Mouse (Mus musculus): ENCODE measurements around the gene Ccdc8. TPM values are rescaled to one million over a fixed set of nuclear protein-coding genes. Genes with fewer than 3 reads are reported as not detected.

Ccdc8 gene
- total and polyA plus RNA-seq, 3 experiments: 0.11 TPM; not detected in 2

DNA sequence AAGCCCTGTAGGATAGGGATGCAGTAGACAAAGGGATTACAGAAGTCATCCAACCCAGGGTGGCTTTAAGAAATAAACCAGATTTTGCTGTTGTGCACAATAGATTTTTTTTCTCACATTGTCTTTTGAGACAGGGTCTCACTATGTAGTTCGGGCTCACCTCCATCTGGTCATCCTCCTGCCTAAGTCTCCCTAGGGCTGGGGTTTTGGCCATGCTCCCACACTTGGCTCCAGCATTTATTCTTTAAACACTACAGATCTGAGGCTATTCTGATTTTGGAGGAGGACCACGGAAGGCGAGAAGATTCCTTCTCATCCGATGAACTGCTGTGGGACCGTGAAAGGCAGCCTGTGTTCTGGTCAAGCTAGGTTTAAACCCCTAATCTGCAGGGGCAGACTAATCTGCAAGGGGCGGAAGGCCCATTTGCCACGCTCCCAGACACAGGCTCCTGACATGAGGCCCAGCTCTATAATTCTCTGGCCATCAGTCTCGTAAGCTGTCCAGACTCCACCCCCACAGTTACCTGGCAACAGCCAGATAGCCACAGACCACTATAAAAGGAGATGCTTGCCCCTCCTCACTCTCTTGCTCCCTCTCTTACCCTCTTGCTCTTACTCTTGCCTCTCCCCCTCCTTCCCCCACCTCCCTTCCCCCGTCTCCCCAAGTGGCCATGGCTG lies 45.6 kb downstream of the Ccdc8 start:
- no peaks in the 10 kb centered on the region; a peak in 1 of 4 replicates for H3K4me1 ChIP-seq (ENCODE audit: control insufficient read depth in 1 of 2, insufficient read depth in 2 of 2, low read length in 2 of 2)
- H3K79me2 ChIP-seq (ENCODE audit: control insufficient read depth, insufficient read depth, low read length, poor library complexity): no peaks in the 10 kb centered on the region
- TF ChIP-seq BHLHE40 (IDR thresholded peaks at IDR 0.05; ENCODE audit: borderline replicate concordance, low read depth, low read length) (no peak), USF2 (IDR thresholded peaks at IDR 0.05; ENCODE audit: borderline replicate concordance in 1 of 2, insufficient read depth in 1 of 2, low read depth in 1 of 2, low read length in 2 of 2) (no peak), RCOR1 (IDR thresholded peaks at IDR 0.05; ENCODE audit: low read depth, low read length) (no peak), SIN3A (IDR thresholded peaks at IDR 0.05; ENCODE audit: low read length) (no peak), JUND (IDR thresholded peaks at IDR 0.05; ENCODE audit: low read depth, low read length) (no peak), GABPA (IDR thresholded peaks at IDR 0.05; ENCODE audit: low read depth, low read length) (no peak), ELF1 (IDR thresholded peaks at IDR 0.05; ENCODE audit: low read depth, low read length) (no peak), E2F4 (IDR thresholded peaks at IDR 0.05; ENCODE audit: borderline replicate concordance, low read depth, low read length) (no peak), HCFC1 (IDR thresholded peaks at IDR 0.05; ENCODE audit: low read depth, low read length) (no peak), SMC3 (IDR thresholded peaks at IDR 0.05; ENCODE audit: low read depth, low read length) (no peak), KAT2A (conservative IDR thresholded peaks at IDR 0.05; ENCODE audit: low read depth, low read length) (no peak), CHD1 (IDR thresholded peaks at IDR 0.05; ENCODE audit: low read depth, low read length) (no peak)
- H3K27ac ChIP-seq (ENCODE audit: control insufficient read depth, low read depth, low read length): no peak overlapping the region
- H3K27me3 ChIP-seq (ENCODE audit: control insufficient read depth in 1 of 2, insufficient read depth in 2 of 2, low read length in 2 of 2): no peaks in the 10 kb centered on the region
- no peak for DNase-seq (ENCODE audit: low read depth, low spot score)
- H3K9me3 ChIP-seq (replicated peaks; ENCODE audit: insufficient read depth, low read length): no peaks in the 10 kb centered on the region
- no peak overlapping the region for H3K4me3 ChIP-seq (ENCODE audit: control insufficient read depth in 1 of 2, insufficient read depth in 1 of 2, low read depth in 2 of 2, low read length in 2 of 2)
- H3K9ac ChIP-seq (ENCODE audit: control insufficient read depth, low read depth, low read length, poor library complexity, severe bottlenecking): no peak overlapping the region
- peaks cover 0 to 15% of the 10 kb centered on the region in 2 experiments; a peak in 2 of 4 replicates for H3K36me3 ChIP-seq (ENCODE audit: control insufficient read depth in 1 of 2, insufficient read depth in 2 of 2, low read length in 2 of 2)

DNA sequence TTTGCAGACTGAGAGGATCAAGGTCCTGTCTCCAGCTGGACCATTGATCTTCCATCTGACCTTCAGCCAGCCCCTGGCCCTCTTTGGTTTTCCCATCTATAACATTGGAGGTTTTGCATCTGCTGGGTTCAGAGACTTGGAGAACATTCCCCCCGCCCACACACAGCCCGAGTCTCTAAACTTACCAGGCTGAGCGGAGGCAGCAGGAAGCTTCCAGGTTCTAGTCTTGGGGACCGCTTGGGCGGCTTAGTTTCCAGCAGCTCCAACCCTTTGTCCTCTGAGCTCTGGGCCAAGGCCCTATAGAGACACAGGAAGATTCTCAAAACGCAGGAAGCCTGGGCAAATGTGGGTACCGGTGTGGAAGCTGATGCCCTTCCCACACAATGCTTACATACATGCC lies 46.9 kb downstream of the Ccdc8 start:
- H3K9ac ChIP-seq (ENCODE audit: control insufficient read depth, low read depth, low read length, poor library complexity, severe bottlenecking): no peak overlapping the region
- H3K27me3 ChIP-seq (ENCODE audit: control insufficient read depth in 1 of 2, insufficient read depth in 2 of 2, low read length in 2 of 2): no peaks in the 10 kb centered on the region
- H3K9me3 ChIP-seq (replicated peaks; ENCODE audit: insufficient read depth, low read length): no peaks in the 10 kb centered on the region
- TF ChIP-seq KAT2A (conservative IDR thresholded peaks at IDR 0.05; ENCODE audit: low read depth, low read length): no peak
- no peak for TF ChIP-seq CTCF (IDR thresholded peaks at IDR 0.05 in 2 of 3, conservative IDR thresholded peaks at IDR 0.05 in 1 of 3; ENCODE audit: control insufficient read depth in 1 of 3, insufficient read depth in 1 of 3, low read depth in 2 of 3, low read length in 3 of 3, poor library complexity in 1 of 3, severe bottlenecking in 1 of 3)
- H3K79me2 ChIP-seq (ENCODE audit: control insufficient read depth, insufficient read depth, low read length, poor library complexity): no peaks in the 10 kb centered on the region
- no peak for DNase-seq (ENCODE audit: low read depth, low spot score)
- H3K4me3 ChIP-seq (ENCODE audit: control insufficient read depth in 1 of 2, insufficient read depth in 1 of 2, low read depth in 2 of 2, low read length in 2 of 2): no peak overlapping the region
- H3K36me3 ChIP-seq (ENCODE audit: control insufficient read depth in 1 of 2, insufficient read depth in 2 of 2, low read length in 2 of 2): peaks cover 0 to 12% of the 10 kb centered on the region in 2 experiments; a peak in 2 of 4 replicates
- no peaks in the 10 kb centered on the region; a peak in 1 of 4 replicates for H3K4me1 ChIP-seq (ENCODE audit: control insufficient read depth in 1 of 2, insufficient read depth in 2 of 2, low read length in 2 of 2)
- H3K27ac ChIP-seq (ENCODE audit: control insufficient read depth, low read depth, low read length): no peak overlapping the region

DNA sequence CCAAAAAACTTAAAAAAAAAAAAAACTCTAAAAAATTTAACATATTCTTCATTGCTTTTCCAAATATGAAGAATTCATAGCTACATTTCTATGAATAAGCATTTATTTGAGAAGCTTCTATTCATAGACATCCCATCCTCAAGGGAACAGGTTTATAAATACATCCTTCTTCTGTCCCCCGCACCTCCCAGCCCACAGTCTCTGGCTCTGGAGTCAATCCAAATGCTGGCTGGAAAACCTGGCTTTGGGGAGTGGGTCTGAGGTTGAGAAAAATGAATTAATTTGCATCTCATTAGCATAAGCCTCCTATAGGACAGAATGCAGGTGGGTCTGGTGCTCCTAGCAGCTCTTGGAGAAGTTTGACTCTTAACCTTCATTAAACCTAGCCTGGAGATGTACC lies 53.2 kb downstream of the Ccdc8 start:
- Histone ChIP-seq H3K4me3 (ENCODE audit: control insufficient read depth in 1 of 2, insufficient read depth in 1 of 2, low read depth in 2 of 2, low read length in 2 of 2) (no peak overlapping the region), H3K9me3 (replicated peaks; ENCODE audit: insufficient read depth, low read length) (no peaks in the 10 kb centered on the region), H3K27me3 (ENCODE audit: control insufficient read depth in 1 of 2, insufficient read depth in 2 of 2, low read length in 2 of 2) (no peaks in the 10 kb centered on the region), H3K36me3 (ENCODE audit: control insufficient read depth in 1 of 2, insufficient read depth in 2 of 2, low read length in 2 of 2) (peaks cover 0 to 14% of the 10 kb centered on the region in 2 experiments; a peak in 2 of 4 replicates), H3K4me1 (ENCODE audit: control insufficient read depth in 1 of 2, insufficient read depth in 2 of 2, low read length in 2 of 2) (no peaks in the 10 kb centered on the region; a peak in 1 of 4 replicates), H3K9ac (ENCODE audit: control insufficient read depth, low read depth, low read length, poor library complexity, severe bottlenecking) (no peak overlapping the region), H3K27ac (ENCODE audit: control insufficient read depth, low read depth, low read length) (no peak overlapping the region), H3K79me2 (ENCODE audit: control insufficient read depth, insufficient read depth, low read length, poor library complexity) (no peaks in the 10 kb centered on the region)
- no peak for DNase-seq (ENCODE audit: low read depth, low spot score)
- TF ChIP-seq MYB (IDR thresholded peaks at IDR 0.05; ENCODE audit: low read depth, low read length) (no peak), CHD2 (IDR thresholded peaks at IDR 0.05; ENCODE audit: low read length) (no peak), E2F4 (IDR thresholded peaks at IDR 0.05; ENCODE audit: borderline replicate concordance, low read depth, low read length) (no peak), TAL1 (IDR thresholded peaks at IDR 0.05; ENCODE audit: low read length) (no peak), GATA1 (IDR thresholded peaks at IDR 0.05; ENCODE audit: low read depth, low read length) (no peak), USF2 (IDR thresholded peaks at IDR 0.05; ENCODE audit: borderline replicate concordance in 1 of 2, insufficient read depth in 1 of 2, low read depth in 1 of 2, low read length in 2 of 2) (no peak), ZNF384 (IDR thresholded peaks at IDR 0.05; ENCODE audit: low read depth, low read length) (no peak), ELF1 (IDR thresholded peaks at IDR 0.05; ENCODE audit: low read depth, low read length) (no peak), MYC (IDR thresholded peaks at IDR 0.05; ENCODE audit: low read depth, low read length) (no peak), ETS1 (IDR thresholded peaks at IDR 0.05; ENCODE audit: low read depth, low read length) (no peak)
